Mouse (Mus musculus): Measurements from ENCODE around the gene Sik2.

DNA sequence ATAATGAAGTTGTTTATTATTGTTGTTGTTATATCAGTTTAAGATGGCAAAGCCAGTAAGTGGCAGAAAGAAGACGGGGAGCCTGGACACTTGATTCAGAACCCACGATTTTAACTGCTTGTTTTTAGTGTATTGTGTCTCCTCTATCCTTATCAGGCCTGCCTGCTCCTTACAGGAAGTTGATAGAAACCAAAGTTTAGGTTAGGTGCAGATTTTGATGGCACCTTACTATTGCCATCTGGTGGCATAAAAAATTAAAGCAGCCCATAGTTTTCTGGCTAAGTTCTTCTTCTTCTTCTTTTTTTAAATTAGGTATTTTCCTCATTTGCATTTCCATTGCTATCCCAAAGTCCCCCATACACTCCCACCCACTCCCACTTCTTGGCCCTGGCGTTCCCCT, 43.3 kb upstream of the Sik2 start:
- TF ChIP-seq CTCF (IDR thresholded peaks at IDR 0.05; ENCODE audit: low read depth): peak; percentile 69
- no peak for TF ChIP-seq EP300 (optimal IDR thresholded peaks at IDR 0.05)

Data from stomach, postnatal 0 days (tissue).